Mouse (Mus musculus) stomach, embryonic 15.5 days (tissue): ENCODE measurements around the gene Cers6. TPM values are rescaled to one million over a fixed set of nuclear protein-coding genes. Genes with fewer than 3 reads are reported as not detected.

Experiments
- ATAC-seq: fragments of 200-750 bp; cut with Nextera tagmentation; 2 replicates; pipeline ENCODE4 v1.8.0; 2017; ENCODE audit warnings: low read depth, moderate number of reproducible peaks, moderate TSS enrichment; ENCODE audit not compliant: insufficient read depth, low FRiP score
- H3K27ac ChIP-seq: fragments of 300-500 bp; sonication (generic); 2 replicates; pipeline ENCODE4 v1.5.1; 2015; ENCODE audit warnings: mild to moderate bottlenecking, inconsistent platforms
- H3K27me3 ChIP-seq: fragments of 300-500 bp; sonication (generic); replicated peaks from 2 replicates; pipeline ENCODE4 v1.6.1; 2015; ENCODE audit warnings: inconsistent platforms
- H3K36me3 ChIP-seq: fragments of 300-500 bp; sonication (generic); 2 replicates; pipeline ENCODE4 v1.6.1; 2015; ENCODE audit warnings: inconsistent platforms
- H3K4me1 ChIP-seq: fragments of 300-500 bp; sonication (generic); 2 replicates; pipeline ENCODE4 v1.6.1; 2015; ENCODE audit warnings: inconsistent platforms
- H3K4me2 ChIP-seq: fragments of 300-500 bp; sonication (generic); 2 replicates; pipeline ENCODE4 v1.6.1; 2015; ENCODE audit warnings: mild to moderate bottlenecking, inconsistent platforms
- H3K4me3 ChIP-seq: fragments of 300-500 bp; sonication (generic); replicated peaks from 2 replicates; pipeline ENCODE4 v1.5.1; 2015; ENCODE audit warnings: inconsistent platforms
- H3K9ac ChIP-seq: fragments of 300-500 bp; sonication (generic); 2 replicates; pipeline ENCODE4 v1.6.1; 2015; ENCODE audit warnings: inconsistent platforms
- H3K9me3 ChIP-seq: fragments of 300-500 bp; sonication (generic); 2 replicates; pipeline ENCODE4 v1.6.1; 2016; ENCODE audit warnings: inconsistent platforms
- WGBS: fragments of 180-500 bp; shearing (Covaris S2); methylation state at CpG from one replicate; pipeline ENCODE4 v1.1.7; 2015; 5-methylcytosine and 5-hydroxymethylcytosine counted together
- polyA plus RNA-seq: library from polyadenylated mRNA; unstranded; fragments of >200 nt; fragmentation: Nextera tagmentation; extraction: Ambion mirVana; gene quantifications from 2 replicates; pipeline ENCODE4 v1.2.1, GENCODE M21; 2015

The Cers6 gene
- polyA plus RNA-seq, 1 experiment from 2014 or later: 25.7 TPM

DNA sequence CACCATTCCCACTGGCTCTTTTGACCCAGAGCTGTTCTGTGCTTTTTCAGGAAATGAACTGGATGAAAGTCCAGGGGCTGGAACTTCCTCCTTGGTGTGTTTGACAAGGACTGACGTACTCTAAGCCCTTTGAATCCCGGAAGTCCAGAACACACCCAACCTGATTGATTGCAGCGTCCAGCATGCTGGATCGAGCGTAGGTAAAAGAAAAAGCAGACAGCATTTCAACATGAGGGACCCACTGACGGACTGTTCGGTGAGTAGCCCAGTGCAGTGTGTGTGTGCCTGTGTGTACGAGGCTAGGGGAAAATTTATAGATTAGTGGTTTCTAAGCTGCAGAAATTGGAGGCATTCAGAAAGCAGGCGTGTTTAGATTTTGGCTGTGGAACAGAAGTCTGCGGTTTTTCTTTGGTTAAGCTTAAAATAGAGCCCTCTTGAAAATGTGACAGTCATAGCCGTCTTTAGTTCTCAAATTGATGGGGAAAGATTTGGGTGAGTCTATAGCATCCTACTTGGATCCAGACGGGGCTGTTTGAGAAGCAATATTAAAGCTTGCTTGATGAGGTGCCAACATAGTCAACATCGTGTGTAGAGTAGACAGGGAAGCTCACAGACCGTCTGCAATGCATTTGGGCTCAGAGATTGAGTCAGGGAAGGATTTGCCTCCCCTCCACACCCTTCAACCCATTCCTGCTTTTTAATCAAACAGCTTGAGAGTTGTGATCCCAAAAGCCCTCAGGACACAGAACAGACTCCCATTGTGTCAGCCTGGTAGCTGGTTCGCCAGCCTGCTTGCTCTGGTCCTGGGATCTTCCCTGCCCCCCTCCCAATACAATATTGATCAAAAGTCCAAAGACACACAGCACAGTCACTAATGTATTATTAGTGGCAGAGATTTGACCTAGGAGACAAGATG is 274.7 kb downstream of the Cers6 start, which contains the start of gene Nostrin:
Gene Nostrin (plus strand): TSS at position 140 of the 916 bp plus-strand sequence.
- Histone ChIP-seq H3K27me3 (no peaks in the 10 kb centered on the region), H3K9ac (no peak within 1 kb of the TSS), H3K9me3 (no peaks in the 10 kb centered on the region), H3K27ac (peak within 1 kb of the TSS; percentile 35; the same call in 1 of the 2 replicates), H3K4me3 (peak within 1 kb of the TSS; percentile 33), H3K4me2 (peak within 1 kb of the TSS; percentile 43), H3K4me1 (peaks cover 17% of the 10 kb centered on the region), H3K36me3 (no peaks in the 10 kb centered on the region)
- peak; percentile 73 for ATAC-seq
- WGBS: 24% methylated on average over 15 of the region's 15 CpGs

GRCm38 (mm10) chr2:69137406-69138084 is 276.3 kb downstream of the Cers6 start:
- Histone ChIP-seq H3K4me2 (no peak overlapping the region), H3K27ac (no peak overlapping the region), H3K36me3 (no peaks in the 10 kb centered on the region), H3K9ac (no peak overlapping the region), H3K4me3 (no peak overlapping the region), H3K4me1 (peaks cover 15% of the 10 kb centered on the region), H3K9me3 (no peaks in the 10 kb centered on the region), H3K27me3 (no peaks in the 10 kb centered on the region)
- 83% methylated on average over 10 of the region's 10 CpGs for WGBS
- ATAC-seq: no peak

GRCm38 (mm10) chr2:69138759-69139158 is 277.5 kb downstream of the Cers6 start:
- Histone ChIP-seq H3K9me3 (no peaks in the 10 kb centered on the region), H3K36me3 (no peaks in the 10 kb centered on the region), H3K4me2 (no peak overlapping the region), H3K27me3 (no peaks in the 10 kb centered on the region), H3K27ac (no peak overlapping the region), H3K4me3 (no peak overlapping the region), H3K4me1 (peaks cover 14% of the 10 kb centered on the region), H3K9ac (no peak overlapping the region)
- 54% methylated on average over 4 of the region's 4 CpGs for WGBS
- no peak for ATAC-seq

DNA sequence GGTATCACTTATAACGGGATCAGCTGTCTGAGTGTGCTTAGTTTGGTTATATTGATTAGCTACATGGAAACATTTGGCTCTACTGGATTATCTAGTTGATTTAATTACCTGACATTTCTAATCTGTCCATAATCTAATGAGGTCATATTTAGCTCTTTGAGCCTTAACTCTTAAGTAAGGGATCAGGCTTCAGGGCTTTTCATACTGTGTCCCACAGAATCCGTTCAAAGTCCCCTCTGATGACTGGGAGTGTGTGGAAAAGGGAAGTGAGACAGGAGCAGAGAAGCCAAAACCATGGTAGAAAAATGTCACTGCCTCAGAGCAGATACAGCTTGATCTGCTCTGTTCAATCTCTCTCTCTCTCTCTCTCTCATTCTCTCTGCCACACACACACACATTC is 279.0 kb downstream of the Cers6 start:
- no peak for ATAC-seq
- peaks cover 10% of the 10 kb centered on the region for H3K4me1 ChIP-seq
- no peak overlapping the region for H3K4me3 ChIP-seq
- H3K27me3 ChIP-seq: no peaks in the 10 kb centered on the region
- H3K36me3 ChIP-seq: no peaks in the 10 kb centered on the region
- H3K9ac ChIP-seq: no peak overlapping the region
- H3K27ac ChIP-seq: no peak overlapping the region
- no peak overlapping the region for H3K4me2 ChIP-seq
- no peaks in the 10 kb centered on the region for H3K9me3 ChIP-seq
- WGBS: 51% methylated on average over 2 of the region's 2 CpGs

DNA sequence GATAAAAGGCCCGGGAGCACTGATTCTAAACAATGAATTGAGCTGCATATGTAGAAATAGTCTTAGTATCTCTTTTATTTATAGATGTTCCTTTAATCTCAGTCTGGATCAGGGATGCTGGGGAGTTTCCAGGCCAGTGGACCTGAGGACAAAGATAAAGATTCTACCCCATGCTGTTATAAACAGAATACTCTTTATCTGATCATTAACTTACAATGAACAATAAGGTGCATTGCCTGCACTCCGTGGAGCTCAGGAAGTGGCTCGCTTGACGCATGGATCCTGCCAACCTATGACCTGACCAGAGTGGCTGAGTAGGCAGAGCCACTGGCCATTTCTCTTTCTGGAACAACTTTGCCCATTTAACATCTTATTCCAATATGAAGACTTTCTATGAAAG is 279.6 kb downstream of the Cers6 start:
- H3K36me3 ChIP-seq: no peaks in the 10 kb centered on the region
- no peaks in the 10 kb centered on the region for H3K9me3 ChIP-seq
- H3K27ac ChIP-seq: no peak overlapping the region
- no peaks in the 10 kb centered on the region for H3K27me3 ChIP-seq
- H3K4me1 ChIP-seq: peaks cover 4% of the 10 kb centered on the region
- no peak overlapping the region for H3K9ac ChIP-seq
- no peak for ATAC-seq
- no peak overlapping the region for H3K4me2 ChIP-seq
- no peak overlapping the region for H3K4me3 ChIP-seq
- 53% methylated on average over 4 of the region's 4 CpGs for WGBS

- no peak for ATAC-seq
- WGBS: 66% methylated on average over 3 of the region's 3 CpGs
- Histone ChIP-seq H3K27me3 (no peaks in the 10 kb centered on the region), H3K36me3 (no peaks in the 10 kb centered on the region), H3K4me3 (no peak overlapping the region), H3K4me2 (no peak overlapping the region), H3K9ac (no peak overlapping the region), H3K9me3 (no peaks in the 10 kb centered on the region), H3K27ac (no peak overlapping the region), H3K4me1 (no peaks in the 10 kb centered on the region)
Observed at GRCm38 (mm10) chr2:69148691-69149090, 287.4 kb downstream of the Cers6 start.

GRCm38 (mm10) chr2:69149154-69149553 is 287.9 kb downstream of the Cers6 start:
- 77% methylated on average over 10 of the region's 10 CpGs for WGBS
- Histone ChIP-seq H3K4me1 (no peaks in the 10 kb centered on the region), H3K36me3 (no peaks in the 10 kb centered on the region), H3K9me3 (no peaks in the 10 kb centered on the region), H3K4me2 (no peak overlapping the region), H3K9ac (no peak overlapping the region), H3K27ac (no peak overlapping the region), H3K27me3 (no peaks in the 10 kb centered on the region), H3K4me3 (no peak overlapping the region)
- 0 out of 2 replicates have a peak, but pooled peaks have one; percentile 27 for ATAC-seq

- 82% methylated on average over 5 of the region's 5 CpGs for WGBS
Observed at GRCm38 (mm10) chr2:69150841-69151240, 289.6 kb downstream of the Cers6 start.

GRCm38 (mm10) chr2:69155861-69156260 is 294.6 kb downstream of the Cers6 start:
- Histone ChIP-seq H3K36me3 (no peaks in the 10 kb centered on the region), H3K9ac (no peak overlapping the region), H3K27ac (no peak overlapping the region), H3K4me3 (no peak overlapping the region), H3K9me3 (no peaks in the 10 kb centered on the region), H3K27me3 (no peaks in the 10 kb centered on the region), H3K4me2 (no peak overlapping the region), H3K4me1 (no peaks in the 10 kb centered on the region)
- 40% methylated on average over 3 of the region's 3 CpGs for WGBS
- no peak; the same call in 1 of the 2 replicates for ATAC-seq

More at GRCm38 (mm10) chr2:69150841-69151240, 289.6 kb downstream of the Cers6 start:
- Histone ChIP-seq H3K4me3 (no peak overlapping the region), H3K36me3 (no peaks in the 10 kb centered on the region), H3K27me3 (no peaks in the 10 kb centered on the region), H3K4me1 (no peaks in the 10 kb centered on the region), H3K9me3 (no peaks in the 10 kb centered on the region), H3K27ac (no peak overlapping the region), H3K9ac (no peak overlapping the region), H3K4me2 (no peak overlapping the region)
- ATAC-seq: no peak

DNA sequence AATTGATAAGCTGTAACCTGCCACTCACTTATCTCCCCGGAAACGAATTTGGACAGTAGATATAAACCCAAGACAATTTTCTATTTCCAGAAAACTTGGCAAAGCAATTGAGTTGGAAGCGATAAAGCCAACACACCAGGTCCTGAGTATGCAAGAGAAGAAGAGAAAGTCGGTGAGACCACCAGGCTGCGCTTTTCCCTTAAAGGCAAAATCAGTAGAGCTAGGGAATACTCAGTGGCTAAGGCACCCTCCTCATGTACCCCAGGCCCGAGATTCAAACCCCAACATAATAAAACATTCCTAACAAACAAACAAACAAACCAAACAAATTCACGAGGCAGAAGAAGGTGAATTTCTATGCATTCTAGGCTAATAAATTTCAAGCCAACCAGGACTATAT is 295.0 kb downstream of the Cers6 start:
- no peaks in the 10 kb centered on the region for H3K4me1 ChIP-seq
- 60% methylated on average over 7 of the region's 7 CpGs for WGBS
- no peaks in the 10 kb centered on the region for H3K36me3 ChIP-seq
- no peak for ATAC-seq
- H3K27me3 ChIP-seq: no peaks in the 10 kb centered on the region
- no peak overlapping the region for H3K4me2 ChIP-seq
- no peak overlapping the region for H3K4me3 ChIP-seq
- H3K27ac ChIP-seq: no peak overlapping the region
- H3K9ac ChIP-seq: no peak overlapping the region
- no peaks in the 10 kb centered on the region for H3K9me3 ChIP-seq

DNA sequence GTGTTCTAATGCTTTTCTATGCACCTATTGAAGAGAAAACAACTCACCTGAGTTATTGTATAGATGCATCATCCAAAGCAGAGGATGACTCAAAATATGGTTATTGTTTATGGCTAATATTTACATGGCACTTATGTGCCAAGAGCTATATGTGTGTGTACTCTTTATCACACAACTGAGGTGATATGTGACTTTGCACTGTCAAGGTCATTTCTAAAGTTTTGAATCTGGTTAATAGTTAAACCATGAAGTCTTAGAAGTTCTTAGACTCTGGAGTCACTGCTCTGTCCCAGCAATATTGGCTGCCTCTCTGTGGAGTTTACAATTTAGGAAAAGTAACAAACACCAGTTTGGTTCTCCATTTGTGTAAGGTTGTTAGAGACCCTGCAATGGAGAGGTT is 297.7 kb downstream of the Cers6 start:
- H3K4me3 ChIP-seq: no peak overlapping the region
- H3K27me3 ChIP-seq: no peaks in the 10 kb centered on the region
- no peak for ATAC-seq
- no peaks in the 10 kb centered on the region for H3K4me1 ChIP-seq
- H3K27ac ChIP-seq: no peak overlapping the region
- H3K9ac ChIP-seq: no peak overlapping the region
- H3K9me3 ChIP-seq: no peaks in the 10 kb centered on the region
- H3K4me2 ChIP-seq: no peak overlapping the region
- no peaks in the 10 kb centered on the region for H3K36me3 ChIP-seq
